Mouse (Mus musculus): Measurements from ENCODE around the gene Umad1.
A peak's percentile ranks its signal among the peaks of the same experiment; 100 is the strongest.

Gene Umad1

DNA sequence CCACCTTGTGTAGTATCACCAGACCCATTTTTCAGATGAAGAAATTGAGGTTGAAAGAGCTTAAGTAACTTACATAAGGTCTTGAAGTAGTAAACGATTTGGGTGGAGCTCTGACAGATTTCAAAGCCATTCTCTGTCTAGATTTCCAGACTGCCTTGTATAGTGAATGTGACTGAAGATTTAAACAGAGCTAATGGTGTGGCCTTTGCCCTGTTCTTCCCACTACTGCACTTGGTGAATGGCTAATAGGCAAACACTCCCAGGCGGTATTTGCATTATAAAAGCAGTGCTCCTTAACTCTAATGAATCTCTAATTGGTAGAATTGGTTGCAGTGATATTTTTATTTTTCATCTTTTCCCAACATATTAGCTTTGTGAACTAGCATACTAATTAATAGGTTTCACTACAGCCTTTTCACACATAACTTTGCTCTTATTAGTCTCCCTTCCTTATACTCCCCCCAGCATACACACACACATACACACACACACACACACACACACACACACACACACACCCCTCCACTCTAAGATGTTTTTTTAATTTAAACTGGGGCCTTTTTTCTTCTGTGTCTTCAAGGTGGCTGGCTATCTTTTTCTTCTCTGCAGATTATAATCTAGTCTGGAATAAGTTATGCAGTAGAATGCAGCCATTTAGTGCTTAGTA, 109.2 kb downstream of the Umad1 start:
- DNase-seq (ENCODE audit: low read depth): no peak

DNA sequence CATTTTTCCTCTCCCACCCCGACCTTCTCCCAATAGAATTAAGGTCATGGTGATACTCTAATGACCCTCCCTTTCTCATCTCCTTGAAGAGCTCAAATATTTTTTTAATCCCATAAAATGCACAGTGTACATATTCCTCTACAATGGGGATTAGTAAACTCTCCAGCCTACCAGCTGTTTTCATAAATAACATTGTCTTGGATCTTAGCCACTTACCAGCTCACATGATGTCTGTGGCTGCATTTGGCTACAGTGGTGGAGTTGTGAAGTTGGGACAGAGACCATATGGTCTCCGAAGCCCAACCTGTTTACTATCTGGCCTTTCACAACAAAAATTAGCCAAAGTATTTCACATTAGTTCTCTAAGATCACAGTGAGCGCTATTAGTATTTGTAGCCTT, 111.5 kb downstream of the Umad1 start:
- no peak for DNase-seq (ENCODE audit: low read depth)

DNA sequence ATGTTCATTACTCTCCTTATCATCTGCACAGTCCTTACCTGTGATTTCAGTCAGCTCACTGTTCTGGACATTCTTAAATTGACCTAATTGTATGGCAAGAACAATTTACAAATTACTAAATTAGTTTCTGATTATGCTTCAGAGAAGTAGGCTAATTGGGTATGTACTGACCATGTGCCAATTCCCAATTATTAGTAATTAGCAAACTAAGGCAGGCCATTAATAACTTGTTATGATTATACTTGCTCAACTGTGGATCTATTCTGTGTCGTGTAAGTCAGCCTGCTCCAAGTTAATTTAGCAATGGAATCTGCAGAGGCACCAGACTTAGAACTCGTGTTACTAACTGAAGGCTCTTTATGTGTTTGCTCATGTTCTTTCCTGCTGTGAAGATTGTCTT, 114.0 kb downstream of the Umad1 start:
- no peak for DNase-seq (ENCODE audit: low read depth)

DNA sequence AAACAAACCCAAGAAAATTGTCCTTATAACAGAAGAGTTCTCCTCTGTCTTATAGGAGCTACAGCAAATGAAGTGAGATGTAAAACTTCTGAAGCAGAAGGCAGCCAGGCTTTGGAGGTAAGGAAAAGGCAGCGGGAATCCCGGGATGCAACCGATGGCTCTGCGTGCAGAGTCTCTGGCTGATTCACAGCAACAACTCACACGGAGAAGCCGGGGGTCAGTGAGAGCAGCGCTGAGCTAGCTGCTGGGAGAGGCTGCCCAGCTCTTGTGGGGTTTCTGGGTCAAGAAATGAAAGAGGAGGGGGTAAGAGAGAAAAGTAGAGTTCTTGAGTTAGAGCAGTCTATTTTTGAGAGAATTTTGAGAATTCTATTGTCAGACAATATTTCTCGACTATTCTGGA, 114.8 kb downstream of the Umad1 start:
- DNase-seq (ENCODE audit: low read depth): no peak

DNA sequence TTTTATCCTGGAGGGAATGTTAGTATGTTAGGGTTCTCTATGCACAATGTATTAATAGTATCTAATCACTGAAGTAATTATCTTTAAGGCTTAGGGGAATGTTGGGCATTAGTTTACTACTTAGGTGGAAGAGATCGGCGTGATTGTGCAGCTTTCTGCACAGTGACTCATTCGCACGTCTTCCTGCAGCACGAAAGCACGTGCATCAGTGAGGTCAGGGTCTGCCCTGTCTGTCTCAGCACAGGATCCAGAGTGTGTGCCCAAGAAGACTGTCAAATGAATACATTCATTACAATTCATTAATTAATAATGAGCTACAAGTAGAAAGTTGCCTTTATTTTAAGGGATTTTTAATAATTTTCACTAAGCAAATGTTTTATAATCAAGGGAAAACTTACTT, 115.2 kb downstream of the Umad1 start:
- peak; percentile 38 for DNase-seq (ENCODE audit: low read depth)

DNA sequence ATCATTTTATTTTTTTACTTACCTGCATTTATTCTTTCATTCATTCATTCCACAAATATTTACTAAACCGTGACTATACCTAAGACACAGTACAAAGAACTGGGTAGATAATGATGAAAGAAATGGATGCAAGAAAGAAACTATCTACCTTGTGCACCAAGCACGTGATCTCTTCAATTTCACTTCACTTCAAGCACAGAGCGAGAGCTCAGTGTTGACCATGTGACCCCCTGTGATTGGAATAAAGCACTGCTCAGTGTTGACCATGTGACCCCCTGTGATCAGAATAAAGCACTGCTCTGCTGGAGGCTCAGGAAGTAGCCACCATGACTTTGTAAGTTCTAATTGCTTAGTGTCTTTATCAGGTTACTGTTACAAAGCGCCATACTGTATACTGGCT, 115.6 kb downstream of the Umad1 start:
- DNase-seq (ENCODE audit: low read depth): no peak

DNA sequence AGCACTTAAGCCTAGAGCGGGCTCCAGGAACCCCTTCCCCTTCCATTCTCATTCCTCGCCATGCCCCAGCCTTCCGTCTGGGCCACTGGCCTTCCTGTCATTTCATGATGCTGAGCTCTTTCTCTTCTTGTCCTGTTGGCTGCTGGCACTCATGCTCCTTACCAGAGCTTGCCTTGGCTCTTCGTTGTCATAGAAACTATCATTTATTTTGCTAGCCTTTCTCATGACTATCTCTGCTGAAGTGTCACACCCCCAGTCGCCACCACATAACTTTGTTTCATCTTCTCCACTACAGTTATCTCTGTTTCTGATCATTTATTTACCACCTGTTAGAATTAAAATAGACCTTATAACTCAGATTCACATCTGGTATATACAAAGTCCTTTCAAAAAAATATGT, 117.3 kb downstream of the Umad1 start:
- DNase-seq (ENCODE audit: low read depth): no peak

DNA sequence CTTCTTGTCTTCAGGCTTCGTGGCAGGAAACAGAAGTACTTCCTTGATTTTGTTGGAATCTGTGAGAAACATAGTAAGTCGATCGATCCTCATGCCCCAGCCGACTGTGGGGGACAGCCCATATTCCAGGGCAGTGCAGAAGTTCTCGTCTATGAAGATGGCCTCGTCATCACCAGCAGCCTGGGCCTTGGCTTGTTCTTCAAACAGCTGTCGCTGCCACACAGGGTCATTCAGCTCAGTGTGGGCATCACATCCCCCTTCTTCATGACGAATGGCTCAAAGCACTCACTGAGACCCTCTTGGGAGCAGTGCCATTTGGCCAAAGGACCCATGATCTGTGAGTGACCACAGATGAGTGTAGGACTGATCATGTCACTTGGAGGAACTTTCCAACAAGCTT, 118.6 kb downstream of the Umad1 start:
- no peak for DNase-seq (ENCODE audit: low read depth)

DNA sequence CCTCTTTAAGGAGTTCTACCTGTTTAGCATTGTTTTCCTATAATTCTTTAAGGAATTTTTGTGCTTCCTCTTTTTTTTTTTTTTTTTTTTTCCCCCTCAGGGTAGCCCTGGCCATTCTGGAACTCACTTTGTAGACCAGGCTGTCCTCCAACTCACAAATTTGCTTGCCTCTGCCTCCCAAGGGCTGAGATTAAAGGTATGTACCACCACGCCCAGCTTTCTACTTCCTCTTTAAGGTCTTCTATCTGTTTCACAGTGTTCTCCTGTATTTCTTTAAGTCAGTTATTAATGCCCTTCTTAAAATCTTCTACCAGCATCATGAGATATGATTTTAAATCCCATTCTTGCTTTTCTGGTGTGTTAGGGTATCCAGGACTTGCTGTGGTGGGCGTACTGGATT, 130.2 kb downstream of the Umad1 start:
- no peak for DNase-seq (ENCODE audit: low read depth)

DNA sequence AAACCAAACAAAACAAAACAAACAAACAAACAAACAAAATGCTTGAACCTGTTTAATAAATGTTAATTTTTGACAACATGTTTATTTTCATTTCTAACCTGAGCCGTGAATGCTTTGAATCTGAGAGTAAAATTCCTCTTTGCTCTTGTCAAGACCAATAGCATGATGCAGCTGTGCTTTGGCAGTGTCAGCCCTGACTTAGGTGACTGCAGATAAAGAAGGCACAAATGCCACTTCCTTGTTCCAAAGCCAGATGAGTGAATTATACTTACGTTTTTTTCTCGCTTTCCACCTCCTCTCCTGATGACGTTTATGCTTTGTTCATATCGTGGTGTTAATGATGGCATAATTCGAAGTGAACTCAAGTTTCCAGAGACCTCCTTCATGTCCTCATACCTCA, 131.2 kb downstream of the Umad1 start:
- no peak for DNase-seq (ENCODE audit: low read depth)

DNA sequence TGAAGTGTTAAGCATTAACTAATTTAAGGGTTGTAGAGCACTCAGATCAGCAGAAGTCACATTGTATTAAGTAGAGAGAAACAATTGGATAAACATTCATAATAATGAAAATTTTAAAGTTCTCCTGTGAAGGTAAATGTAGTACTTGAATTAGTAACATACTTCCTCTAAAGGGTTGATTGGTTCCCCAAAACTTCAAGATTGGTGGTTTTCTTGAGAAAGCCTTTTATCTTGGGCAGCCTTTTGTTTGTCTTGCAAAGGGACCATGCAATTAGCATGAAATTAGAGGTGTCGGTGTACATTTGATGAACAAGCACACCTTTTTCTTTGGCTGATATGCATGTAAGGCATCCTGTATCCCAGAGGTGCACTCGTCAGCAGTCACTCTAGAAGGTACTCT, 131.8 kb downstream of the Umad1 start:
- no peak for DNase-seq (ENCODE audit: low read depth)

DNA sequence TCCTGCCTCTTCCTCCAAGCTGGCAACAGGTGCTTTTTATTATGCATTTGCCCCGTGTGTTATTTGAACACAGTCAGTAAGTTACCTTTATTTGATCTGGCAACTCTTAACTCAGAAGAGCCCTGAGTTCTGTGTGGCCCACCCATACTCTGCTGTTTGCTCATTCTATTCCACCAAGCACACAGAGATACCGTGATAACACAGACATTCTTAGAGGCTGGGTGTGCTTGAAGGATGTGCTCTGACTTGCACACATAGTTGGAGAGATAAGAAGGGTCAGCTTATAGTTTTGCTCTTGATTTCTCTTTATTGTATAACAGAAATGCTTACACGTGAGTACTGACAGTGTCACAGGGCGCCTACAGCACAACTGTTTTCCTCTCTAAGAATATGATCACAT, 133.9 kb downstream of the Umad1 start:
- DNase-seq (ENCODE audit: low read depth): no peak

DNA sequence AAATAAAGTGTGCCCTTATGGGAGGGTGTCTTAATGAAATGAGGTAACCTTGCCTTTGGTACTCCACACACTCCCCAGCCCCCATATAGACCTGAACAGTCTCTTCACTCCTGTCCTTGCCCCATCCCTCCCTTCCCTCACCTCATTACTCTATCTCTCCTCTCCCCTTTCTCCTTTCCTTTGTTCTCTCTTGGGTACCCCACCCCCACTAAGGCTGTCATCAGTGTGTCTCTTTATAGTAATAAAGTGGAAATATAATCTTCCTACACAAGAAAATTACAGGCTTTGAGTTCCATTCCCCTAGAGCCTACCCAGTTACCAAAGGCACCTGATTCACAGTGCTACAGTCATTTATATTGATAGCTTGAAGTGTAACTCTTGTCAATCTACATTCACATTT, 135.0 kb downstream of the Umad1 start:
- no peak for DNase-seq (ENCODE audit: low read depth)

DNA sequence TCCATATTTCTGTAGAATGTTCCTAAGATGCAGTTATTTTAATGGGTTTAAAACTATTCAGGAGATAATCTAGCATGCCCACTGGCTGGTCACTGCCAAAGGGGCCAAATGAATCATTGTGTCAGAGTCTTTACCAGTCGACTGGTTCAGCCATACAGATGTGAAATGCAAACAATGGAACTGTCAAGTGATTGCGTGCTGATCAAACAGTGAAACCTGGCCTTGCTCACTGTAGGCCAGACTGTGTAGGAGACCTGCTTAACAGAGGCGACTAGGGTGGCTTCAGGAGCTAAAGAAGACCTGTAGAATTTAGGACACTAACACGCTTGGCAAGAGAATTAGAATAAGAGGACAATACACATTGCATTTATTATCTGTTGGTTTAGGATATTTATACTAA, 136.0 kb downstream of the Umad1 start:
- no peak for DNase-seq (ENCODE audit: low read depth)

DNA sequence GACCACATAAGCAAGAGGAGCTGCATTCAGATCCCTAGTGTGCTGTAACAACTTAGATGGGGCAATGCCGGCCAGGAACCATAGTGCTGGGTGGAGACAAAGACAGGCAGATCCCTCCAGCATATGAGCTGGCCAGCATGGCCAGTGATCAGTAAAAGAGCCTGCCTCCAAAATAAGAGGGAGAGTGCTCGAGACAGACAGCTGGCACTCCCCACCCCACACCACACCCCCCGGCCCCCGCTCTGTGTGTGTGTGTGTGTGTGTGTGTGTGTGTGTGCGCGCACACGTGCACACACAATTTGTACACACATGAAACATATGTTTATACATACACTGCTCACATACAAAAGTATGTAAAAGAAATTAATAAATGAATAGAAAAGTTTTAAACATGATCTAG, 138.2 kb downstream of the Umad1 start:
- DNase-seq (ENCODE audit: low read depth): no peak

DNA sequence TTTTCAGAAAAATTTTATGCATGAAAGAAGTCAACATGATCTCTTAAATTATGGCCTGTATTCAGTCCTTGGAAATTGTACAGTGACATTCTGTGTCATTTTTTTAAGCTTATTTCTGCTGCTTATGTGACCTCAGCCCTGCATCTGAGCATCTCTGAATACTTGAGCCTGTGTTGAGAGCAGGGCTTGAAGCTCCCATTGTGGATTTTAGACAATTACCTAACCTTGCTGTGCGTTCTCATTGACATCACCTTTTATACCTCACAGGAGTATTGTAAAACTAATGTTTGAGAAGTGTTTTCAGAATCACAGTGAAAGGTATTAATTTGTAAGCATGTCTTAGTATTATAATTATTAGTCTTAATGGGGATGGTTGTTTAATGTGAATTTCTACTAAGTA, 140.6 kb downstream of the Umad1 start:
- no peak for DNase-seq (ENCODE audit: low read depth)

DNA sequence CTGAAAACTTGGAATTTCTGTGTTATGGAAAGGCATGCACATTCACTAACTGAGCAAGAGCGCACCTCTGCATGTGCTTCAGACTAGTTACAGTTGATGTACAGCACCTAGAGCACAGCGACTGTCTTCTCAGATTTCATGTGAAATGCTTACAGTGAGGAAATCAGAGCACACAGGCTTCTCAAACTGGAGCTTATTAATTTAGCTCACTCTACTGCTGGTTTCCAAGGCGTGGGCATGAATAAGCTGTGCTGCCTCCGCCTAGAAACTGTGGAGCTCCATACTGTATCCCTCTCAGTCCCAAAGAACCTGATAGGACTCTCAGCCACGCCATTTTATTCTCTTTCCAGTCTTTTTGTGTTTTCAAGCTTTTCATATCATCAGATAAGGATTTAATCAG, 144.0 kb downstream of the Umad1 start:
- DNase-seq (ENCODE audit: low read depth): no peak

DNA sequence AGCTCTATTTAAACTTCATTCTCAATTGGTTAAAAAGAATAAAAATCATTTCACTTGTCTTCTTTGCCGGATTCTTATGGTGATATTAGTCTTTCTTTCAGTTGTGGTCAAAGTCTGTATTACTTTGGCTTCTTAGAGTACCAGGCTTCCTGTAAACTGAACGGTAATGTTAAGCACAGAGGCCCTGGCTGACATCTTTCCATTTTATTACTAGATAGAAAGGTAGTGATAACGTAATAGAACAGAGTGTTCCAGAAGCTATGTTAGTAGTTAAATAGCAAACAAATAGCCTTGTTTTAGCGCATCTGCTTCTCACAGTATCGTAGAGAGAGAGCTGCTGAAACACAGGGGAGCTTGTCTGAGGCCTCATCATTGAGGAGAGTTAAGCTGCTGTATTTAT, 146.8 kb downstream of the Umad1 start:
- no peak for DNase-seq (ENCODE audit: low read depth)

DNA sequence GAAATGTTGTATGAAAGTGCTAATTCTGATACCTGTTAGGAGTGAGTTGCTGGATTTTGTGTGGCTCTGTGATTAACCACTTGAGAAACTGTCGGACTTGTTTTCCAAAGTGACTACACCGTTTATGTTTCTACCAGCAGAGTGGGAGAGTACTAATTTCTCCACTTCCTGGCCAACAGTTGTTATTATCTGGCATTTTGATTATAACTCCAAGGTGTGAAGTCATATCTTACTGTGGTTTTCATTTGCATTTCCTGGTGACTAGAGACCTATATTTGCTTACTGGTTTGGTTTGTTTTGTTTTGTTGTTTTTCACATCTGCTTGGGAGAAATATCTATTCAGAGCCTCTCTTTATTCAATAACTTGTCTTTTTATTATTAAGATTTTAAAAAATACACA, 149.2 kb downstream of the Umad1 start:
- no peak for DNase-seq (ENCODE audit: low read depth)

DNA sequence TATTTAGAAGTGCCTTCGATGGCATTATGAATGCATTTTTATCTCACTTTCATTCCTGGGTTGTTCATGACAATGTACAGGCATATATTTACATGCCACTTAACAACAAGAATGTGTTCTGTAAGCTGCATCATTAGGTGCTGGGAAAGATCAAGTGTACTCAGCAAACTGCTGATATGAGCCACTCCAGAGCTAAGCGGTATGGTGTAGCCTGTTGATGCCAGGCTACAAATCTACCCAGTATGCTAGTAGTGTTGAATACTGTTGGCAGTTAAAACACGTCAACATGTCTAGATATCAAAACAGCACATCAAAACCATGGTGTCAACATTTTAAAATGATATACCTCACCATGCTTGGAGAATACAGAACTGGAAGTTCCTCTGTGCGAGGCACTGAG, 150.8 kb downstream of the Umad1 start:
- no peak for DNase-seq (ENCODE audit: low read depth)

DNA sequence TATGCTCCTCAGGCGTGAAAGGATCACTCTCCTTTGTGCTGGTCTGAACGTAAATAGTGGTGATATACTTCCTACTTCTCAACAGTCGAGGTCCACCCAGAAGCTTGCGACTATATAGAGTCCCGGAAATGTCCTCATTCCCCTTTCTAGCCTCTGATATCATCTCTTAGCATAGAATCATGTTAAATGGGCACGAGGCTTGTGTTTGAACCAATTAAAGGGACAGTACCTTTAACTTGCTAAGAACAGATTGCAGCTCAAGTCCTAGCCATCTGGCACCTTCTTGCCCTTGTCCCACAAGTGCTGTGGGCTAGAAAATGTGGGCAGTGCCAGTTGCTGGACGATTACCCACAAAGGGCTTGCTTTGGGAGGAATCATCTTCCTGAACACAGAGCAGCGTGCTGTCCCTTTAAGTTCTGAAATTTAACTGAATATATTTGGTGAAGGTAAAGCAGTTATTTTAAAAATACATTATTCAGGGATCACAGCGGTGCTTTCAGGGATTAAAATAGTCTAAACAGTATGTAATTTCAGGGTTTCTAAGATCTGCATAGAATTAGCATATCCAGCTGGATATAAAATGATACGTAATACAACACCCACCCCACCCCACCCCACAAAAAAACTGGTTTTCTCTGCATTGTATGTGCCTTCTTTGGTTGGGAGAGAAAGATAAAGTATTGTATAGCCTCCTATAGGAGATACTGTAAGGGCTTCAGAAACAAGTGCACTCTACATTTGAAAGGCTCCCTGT, 153.9 kb downstream of the Umad1 start:
- no peak for DNase-seq (ENCODE audit: low read depth)

DNA sequence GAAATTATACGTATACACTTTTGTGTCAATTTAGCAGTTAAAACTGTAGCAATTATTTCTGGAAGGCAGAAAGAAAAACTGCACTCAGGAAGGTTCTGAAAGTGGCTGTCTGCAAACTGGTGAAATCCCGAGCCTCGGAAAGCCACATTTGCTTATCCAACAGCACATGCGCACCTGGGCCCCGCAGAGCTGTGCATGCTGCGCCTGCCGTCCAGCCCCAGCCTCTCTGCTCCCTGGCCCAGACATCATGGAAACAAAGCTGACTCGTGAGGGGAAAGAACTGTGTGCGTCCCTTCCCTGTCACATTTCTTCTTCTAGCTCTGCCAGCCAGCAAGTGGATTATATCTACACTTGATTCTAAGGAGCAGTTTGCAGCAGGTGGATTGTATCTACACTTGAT, 154.9 kb downstream of the Umad1 start:
- DNase-seq (ENCODE audit: low read depth): no peak

DNA sequence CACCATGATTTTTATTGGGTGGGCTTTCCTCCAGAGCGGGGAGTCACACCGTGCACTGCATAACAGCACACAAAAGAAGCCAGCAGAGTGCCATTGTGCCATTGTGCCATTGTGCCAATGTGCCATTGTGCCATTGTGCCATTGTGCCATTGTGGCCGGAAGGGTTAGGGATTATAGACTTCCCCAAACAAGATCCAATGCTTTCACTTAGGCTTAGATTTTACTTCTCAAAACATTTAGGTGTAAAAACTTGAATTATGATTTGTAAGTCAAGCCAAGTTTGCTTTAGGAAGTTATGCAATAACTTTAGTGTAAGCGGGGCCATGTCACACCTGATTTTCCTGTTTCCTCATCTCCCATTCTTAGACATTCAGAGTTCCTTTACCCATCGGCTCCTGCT, 156.7 kb downstream of the Umad1 start:
- no peak for DNase-seq (ENCODE audit: low read depth)
